8 mouse cellular contexts compared by ENCODE assay signal in the genomic region with DNA sequence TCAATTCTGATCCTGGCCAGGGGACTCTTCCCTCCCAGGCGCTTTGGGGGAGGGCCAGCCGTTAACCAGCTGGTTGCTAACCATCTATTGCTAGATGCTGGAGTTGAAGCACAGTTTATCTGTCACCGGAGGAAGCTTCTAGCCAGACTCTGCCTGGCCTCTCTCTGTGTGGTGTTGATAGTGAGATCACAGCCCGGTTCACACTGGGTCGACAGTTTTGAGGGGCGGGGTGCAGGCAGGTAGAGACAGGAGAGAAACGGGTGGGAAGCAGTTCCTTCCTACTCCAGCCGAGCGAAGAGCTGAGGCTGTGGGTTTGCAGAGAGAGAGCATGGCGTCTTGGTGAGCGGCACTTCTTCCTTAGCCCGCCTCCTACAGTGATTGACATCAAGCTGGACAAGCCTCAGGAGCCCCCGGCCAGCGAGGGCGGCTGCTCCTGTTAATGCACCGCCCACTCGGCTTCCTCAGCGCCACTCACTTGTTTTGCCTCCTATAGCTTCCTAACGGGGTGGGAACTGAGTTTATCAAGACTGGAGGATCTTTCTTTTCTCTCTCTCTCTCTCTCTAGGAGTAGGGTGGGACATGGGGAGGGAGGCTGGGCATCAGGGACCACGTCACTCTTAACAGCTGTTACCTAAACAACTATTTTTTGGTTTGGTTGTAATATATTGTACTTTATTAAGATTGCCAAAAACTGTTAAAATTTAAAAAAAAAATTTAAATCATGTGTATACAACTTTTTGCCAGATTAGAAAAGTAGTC. TPM values are rescaled to one million over a fixed set of nuclear protein-coding genes. Genes with fewer than 3 reads are reported as not detected.
A peak's percentile ranks its signal among the peaks of the same experiment; 100 is the strongest.
DNase-seq lines count a peak whose midpoint lies in the region; ATAC-seq and TF ChIP-seq lines count a peak whose summit lies in the region.

No protein-coding gene starts in this region.

- ATAC-seq in forebrain, postnatal 0 days = peak; percentile 74
- ATAC-seq in hematopoietic stem cell, adult 5-6 weeks (replicated peaks in 1 of 2; ENCODE audit: insufficient read depth in 1 of 2, low FRiP score in 2 of 2, low TSS enrichment in 1 of 2, low read depth in 1 of 2, poor library complexity in 2 of 2, severe bottlenecking in 2 of 2) = peak; percentile 96 to 99

- H3K4me3 ChIP-seq in forebrain, postnatal 0 days (ENCODE audit: low read depth, low read length) = peak overlapping the region; percentile 17; the same call in 1 of the 2 replicates

- peak overlapping the region; percentile 40 for H3K4me2 ChIP-seq in forebrain, postnatal 0 days (ENCODE audit: low read depth)

- 4% methylated on average over 20 of the region's 20 CpGs for WGBS in forebrain, postnatal 0 days

- no peaks in the 10 kb centered on the region for H3K9me3 ChIP-seq in forebrain, postnatal 0 days (ENCODE audit: low read length)

- no peaks in the 10 kb centered on the region for H3K27me3 ChIP-seq in forebrain, postnatal 0 days (ENCODE audit: insufficient read depth, low read length)

- 0 out of 2 replicates have a peak overlapping the region, but pooled peaks have one; percentile 33 for H3K9ac ChIP-seq in forebrain, postnatal 0 days

- H3K27ac ChIP-seq in forebrain, postnatal 0 days (ENCODE audit: low read depth, low read length) = 0 out of 2 replicates have a peak overlapping the region, but pooled peaks have one; percentile 10

- H3K36me3 ChIP-seq in forebrain, postnatal 0 days (ENCODE audit: insufficient read depth) = peaks cover 21% of the 10 kb centered on the region

- H3K4me1 ChIP-seq in forebrain, postnatal 0 days (ENCODE audit: insufficient read depth) = peaks cover 9% of the 10 kb centered on the region

- DNase-seq in CD8-positive naive resting alpha-beta T cell, adult 2 months (ENCODE audit: low read depth in 2 of 2, low spot score in 2 of 2) = peak; percentile 35 to 39
- DNase-seq in brain, adult 2 months (ENCODE audit: low read depth, low spot score) = peak; percentile 58
- peak; percentile 64 for DNase-seq in forebrain, postnatal 0 days
- peak; percentile 70 for DNase-seq in layer of hippocampus, adult 9-11 months
- DNase-seq in lung, postnatal 10 days = peak; percentile 91
- DNase-seq in ovary, adult 18-20 months (ENCODE audit: low spot score) = peak; percentile 68
- peak; percentile 63 for DNase-seq in thymus, postnatal 0 days (ENCODE audit: low spot score)

- no peak for TF ChIP-seq CTCF in forebrain, postnatal 0 days (IDR thresholded peaks at IDR 0.05; ENCODE audit: low read depth)

RNA-seq across cellular contexts. Expression of gene Srprb, which starts 21.0 kb away (rescaled TPM):
- total RNA-seq in forebrain, postnatal 0 days (2014; rRNA removed) = 41.9 and 43.3 TPM in 2 replicates
- 37.3 and 40.1 TPM in 2 replicates for polyA plus RNA-seq in forebrain, postnatal 0 days (2015; fragmentation: Nextera tagmentation; extraction: Ambion mirVana)
- total RNA-seq in hematopoietic stem cell, adult 5-6 weeks (2017) = 19.1 and 21.7 TPM in 2 replicates
- 26.9 and 27.0 TPM in 2 replicates for polyA plus RNA-seq in thymus, postnatal 0 days (2015; fragmentation: Nextera tagmentation; extraction: Ambion mirVana)

RNA-seq across cellular contexts. Expression of gene Gm20425, which starts 49.1 kb away (rescaled TPM):
- not detected in 2 replicates for total RNA-seq in forebrain, postnatal 0 days (2014; rRNA removed)
- 3.4 and 3.7 TPM in 2 replicates for polyA plus RNA-seq in forebrain, postnatal 0 days (2015; fragmentation: Nextera tagmentation; extraction: Ambion mirVana)
- not detected in 2 replicates for total RNA-seq in hematopoietic stem cell, adult 5-6 weeks (2017)
- polyA plus RNA-seq in thymus, postnatal 0 days (2015; fragmentation: Nextera tagmentation; extraction: Ambion mirVana) = 3.7 and 4.1 TPM in 2 replicates

RNA-seq across cellular contexts. Expression of gene Trf, which starts 49.3 kb away (rescaled TPM):
- total RNA-seq in forebrain, postnatal 0 days (2014; rRNA removed) = 25.1 and 26.5 TPM in 2 replicates
- 20.0 and 27.5 TPM in 2 replicates for polyA plus RNA-seq in forebrain, postnatal 0 days (2015; fragmentation: Nextera tagmentation; extraction: Ambion mirVana)
- 68.0 and 95.2 TPM in 2 replicates for total RNA-seq in hematopoietic stem cell, adult 5-6 weeks (2017)
- 42.7 and 46.7 TPM in 2 replicates for polyA plus RNA-seq in thymus, postnatal 0 days (2015; fragmentation: Nextera tagmentation; extraction: Ambion mirVana)

Comparison
In these comparisons a context has a peak if more than half of its experiments do, and no peak if none do; other contexts are left out.
1. Peak in every context shown above with its lines: DNase-seq, ATAC-seq, H3K4me3 ChIP-seq and H3K27ac ChIP-seq.
2. DNase-seq: peak in every context shown above with its lines; median percentile 91 in lung, postnatal 10 days; 70 in layer of hippocampus, adult 9-11 months; 68 in ovary, adult 18-20 months; 64 in forebrain, postnatal 0 days; 63 in thymus, postnatal 0 days; 58 in brain, adult 2 months; 37 in CD8-positive naive resting alpha-beta T cell, adult 2 months.